Mouse (Mus musculus) ES-E14 (cell line): ENCODE results near the gene Rfxank.

Experiments
- CHD2 ChIP-seq: IDR thresholded peaks from 2 replicates; pipeline ENCODE4 v1.6.1; 2014; ENCODE audit warnings: mild to moderate bottlenecking, low read depth, low read length, inconsistent platforms
- HCFC1 ChIP-seq: IDR thresholded peaks from 2 replicates; pipeline ENCODE4 v1.6.1; 2012; ENCODE audit warnings: low read length, inconsistent platforms, borderline replicate concordance; ENCODE audit not compliant: insufficient read depth
- MAFK ChIP-seq: IDR thresholded peaks from 2 replicates; pipeline ENCODE4 v1.6.1; 2014; ENCODE audit warnings: mild to moderate bottlenecking, low read depth, low read length, inconsistent platforms; ENCODE audit not compliant: insufficient read depth
- ZC3H11A ChIP-seq: IDR thresholded peaks from 2 replicates; pipeline ENCODE4 v1.6.1; 2012; ENCODE audit warnings: low read depth, mild to moderate bottlenecking, inconsistent platforms, low read length, borderline replicate concordance

- TF ChIP-seq MAFK (no peak), ZC3H11A (no peak), HCFC1 (no peak), CHD2 (no peak)
Measured at GRCm38 (mm10) chr8:70174079-70174478, 35.1 kb upstream of the Rfxank start.
